Mouse (Mus musculus) lung, adult 18-20 months (tissue): Measurements from ENCODE around the gene Pgd.
"Not testable (repeated sequence)": the region's sequence is repeated elsewhere in the genome, so short reads cannot be mapped to it uniquely, and the experiment has no call there.

ENCODE experiments used
- DNase-seq, 2 experiments: peaks; one replicate each; pipeline ENCODE4 v3.0.0; 2022; ENCODE audit warnings: mixed read lengths in 2 of 2

Gene Pgd

GRCm38 (mm10) chr4:149166215-149166946 is at the start of gene Pgd:
Gene Pgd, minus strand, starts transcription at chr4:149166771.
- peak; percentile 98 for DNase-seq

GRCm38 (mm10) chr4:149215982-149216381 is 49.4 kb upstream of the Pgd start:
- DNase-seq, result no peak

- DNase-seq, result no peak
Observed at GRCm38 (mm10) chr4:149215397-149215796, 48.8 kb upstream of the Pgd start.

GRCm38 (mm10) chr4:149214468-149214867 is 47.9 kb upstream of the Pgd start:
- DNase-seq, result not testable (repeated sequence)

GRCm38 (mm10) chr4:149213466-149213865 is 46.9 kb upstream of the Pgd start:
- no peak for DNase-seq

GRCm38 (mm10) chr4:149211441-149211840 is 44.9 kb upstream of the Pgd start:
- DNase-seq, result peak in 1 of 2 experiments; percentile 21

- DNase-seq, result no peak
Observed at GRCm38 (mm10) chr4:149202467-149202866, 35.9 kb upstream of the Pgd start.

- DNase-seq, result no peak
Observed at GRCm38 (mm10) chr4:149201110-149201509, 34.5 kb upstream of the Pgd start.

- no peak for DNase-seq
Observed at GRCm38 (mm10) chr4:149197180-149197579, 30.6 kb upstream of the Pgd start.

- no peak for DNase-seq
Observed at GRCm38 (mm10) chr4:149191103-149191502, 24.5 kb upstream of the Pgd start.

GRCm38 (mm10) chr4:149188563-149188962 is 22.0 kb upstream of the Pgd start:
- DNase-seq, result no peak

- DNase-seq, result peak in 1 of 2 experiments; percentile 36
Observed at GRCm38 (mm10) chr4:149182755-149183154, 16.2 kb upstream of the Pgd start.

- peak; percentile 58 to 60 for DNase-seq
Observed at GRCm38 (mm10) chr4:149182192-149182591, 15.6 kb upstream of the Pgd start.

- DNase-seq, result peak in 1 of 2 experiments; percentile 56
Observed at GRCm38 (mm10) chr4:149179573-149179972, 13.0 kb upstream of the Pgd start.

- DNase-seq, result peak in 1 of 2 experiments; percentile 46
Observed at GRCm38 (mm10) chr4:149179160-149179559, 12.6 kb upstream of the Pgd start.

- no peak for DNase-seq
Observed at GRCm38 (mm10) chr4:149178328-149178727, 11.8 kb upstream of the Pgd start.

- DNase-seq, result no peak
Observed at GRCm38 (mm10) chr4:149177046-149177445, 10.5 kb upstream of the Pgd start.

- DNase-seq, result no peak
Observed at GRCm38 (mm10) chr4:149176645-149177044, 10.1 kb upstream of the Pgd start.

- DNase-seq, result peak in 1 of 2 experiments; percentile 42
Observed at GRCm38 (mm10) chr4:149173661-149174060, 7.1 kb upstream of the Pgd start.

GRCm38 (mm10) chr4:149172666-149173065 is 6.1 kb upstream of the Pgd start:
- peak; percentile 68 to 76 for DNase-seq

GRCm38 (mm10) chr4:149172083-149172482 is 5.5 kb upstream of the Pgd start:
- peak; percentile 67 to 72 for DNase-seq

- peak; percentile 62 to 74 for DNase-seq
Observed at GRCm38 (mm10) chr4:149171581-149171981, 5.0 kb upstream of the Pgd start.

- DNase-seq, result peak; percentile 70 to 79
Observed at GRCm38 (mm10) chr4:149170394-149170931, 3.9 kb upstream of the Pgd start.

- DNase-seq, result not testable (repeated sequence)
Observed at GRCm38 (mm10) chr4:149169926-149170325, 3.4 kb upstream of the Pgd start.
